Mouse (Mus musculus) mouse embryonic stem cell (cell line): ENCODE measurements at regions not wholly inside any gene's neighbourhood (a gene's known extent, or its start where the extent isn't known, plus 50 kb on each side); places are given as distances from the start of the nearest gene placed in this dataset.

ENCODE experiments used
- in situ Hi-C, 2 experiments: fragments of 300-500 bp; cut with MboI; formaldehyde crosslinking; loops; 1 replicate in 1 of 2; 3 replicates in 1 of 2; pipeline ENCODE4 v1.14.3; 2019 to 2020; ENCODE audit warnings: low sequenced_read_pairs in 2 of 2, low pct_unique_long_range_greater_than_20kb in 1 of 2, mixed read lengths in 1 of 2; ENCODE audit not compliant: unreplicated experiment in 1 of 2

DNA sequence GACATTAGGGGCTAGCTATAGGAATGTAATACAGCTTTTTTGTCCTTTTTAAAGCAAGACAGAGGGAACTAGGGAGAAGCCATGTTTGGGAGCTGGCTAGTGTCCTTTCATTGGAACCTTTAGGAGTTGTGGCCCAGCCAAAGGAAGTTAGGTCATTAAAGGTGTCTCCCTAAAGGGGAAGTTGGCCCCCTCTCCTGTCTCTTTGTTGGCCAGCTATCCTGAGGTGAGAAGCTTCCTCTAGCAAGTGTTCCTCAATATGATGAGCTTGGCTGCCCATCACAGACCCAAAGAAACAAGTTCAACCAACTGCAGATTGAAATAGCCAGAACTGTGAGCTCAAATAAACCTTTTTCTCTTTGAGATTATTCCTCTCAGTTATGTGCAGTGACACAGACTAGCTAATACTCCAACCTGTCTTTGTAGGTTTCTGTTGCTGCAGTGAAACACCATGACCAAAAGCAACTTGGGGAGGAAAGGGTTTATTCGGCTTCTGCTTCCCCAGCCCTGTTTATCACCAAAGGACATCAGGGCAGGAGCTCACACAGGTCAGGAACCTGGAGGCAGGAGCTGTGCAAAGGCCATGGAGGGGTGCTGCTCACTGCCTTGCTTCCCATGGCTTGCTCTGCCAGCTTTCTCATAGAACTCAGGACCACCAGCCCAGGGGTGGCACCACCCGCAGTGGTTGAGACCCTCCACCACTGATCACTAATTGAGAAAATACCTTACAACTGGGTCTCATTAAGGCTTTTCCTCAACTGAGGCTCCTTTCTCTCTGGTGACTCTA lies 94.0 kb upstream of the Ccn6 start:
- in situ Hi-C loops: no loop called here

DNA sequence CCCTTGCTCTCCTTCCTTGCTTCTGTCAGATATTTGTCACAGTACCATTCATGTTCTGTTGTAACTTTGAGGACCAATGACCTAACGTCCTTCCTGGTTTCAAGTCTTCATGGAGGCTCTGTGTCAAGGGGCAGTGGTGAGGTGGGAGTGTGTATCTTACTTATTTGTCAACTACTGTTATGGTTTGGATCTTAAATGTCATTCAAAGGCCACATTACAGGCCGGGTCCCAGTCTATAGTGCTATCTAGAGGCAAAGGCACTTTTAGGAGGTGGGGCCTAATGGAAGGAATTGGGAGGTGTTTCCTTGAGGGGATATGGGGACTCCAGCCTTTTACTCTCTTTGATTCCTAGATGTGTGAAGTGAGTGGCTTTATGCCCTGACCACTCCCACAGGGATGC lies 91.0 kb upstream of the Ccn6 start:
- in situ Hi-C loops: no loop called here

DNA sequence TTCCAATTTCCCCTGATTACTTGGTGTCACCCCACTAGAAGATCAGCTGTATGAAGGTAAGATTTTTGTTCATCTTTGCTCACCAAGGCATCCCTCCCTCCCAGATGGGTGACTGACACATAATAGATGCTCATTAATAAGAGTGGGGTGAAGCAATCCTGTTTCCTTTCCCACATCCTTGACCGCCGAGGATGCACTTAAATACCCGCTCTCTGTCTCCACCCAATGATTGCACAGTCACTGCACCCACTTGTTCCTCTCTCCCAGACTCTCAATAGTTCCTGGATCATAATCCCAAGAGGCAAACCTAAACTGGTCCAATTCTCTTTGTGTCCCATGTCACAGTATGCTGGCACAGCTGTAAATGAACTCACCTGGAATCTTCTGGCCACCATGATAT lies 86.4 kb upstream of the Ccn6 start:
- in situ Hi-C loops: no loop called here

DNA sequence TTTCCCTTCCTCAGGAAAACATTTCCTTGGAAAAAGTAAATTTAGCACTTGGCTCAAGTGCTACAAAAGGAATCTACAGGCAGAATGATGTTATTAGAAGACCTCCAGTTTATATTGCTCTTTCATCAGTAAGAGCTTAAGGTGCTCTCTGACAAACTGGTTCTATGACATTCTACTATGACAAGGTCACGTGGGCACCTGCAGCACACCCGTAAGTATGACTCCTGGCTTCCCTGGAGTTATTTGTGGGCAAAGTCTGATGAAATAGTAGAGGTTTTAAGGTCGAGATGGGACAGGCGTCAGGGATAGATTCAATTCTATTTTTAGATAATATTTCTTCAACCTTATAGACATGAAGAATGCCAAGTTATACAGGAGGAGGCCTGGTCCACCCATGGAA lies 84.9 kb upstream of the Ccn6 start:
- in situ Hi-C loops: no loop called here

DNA sequence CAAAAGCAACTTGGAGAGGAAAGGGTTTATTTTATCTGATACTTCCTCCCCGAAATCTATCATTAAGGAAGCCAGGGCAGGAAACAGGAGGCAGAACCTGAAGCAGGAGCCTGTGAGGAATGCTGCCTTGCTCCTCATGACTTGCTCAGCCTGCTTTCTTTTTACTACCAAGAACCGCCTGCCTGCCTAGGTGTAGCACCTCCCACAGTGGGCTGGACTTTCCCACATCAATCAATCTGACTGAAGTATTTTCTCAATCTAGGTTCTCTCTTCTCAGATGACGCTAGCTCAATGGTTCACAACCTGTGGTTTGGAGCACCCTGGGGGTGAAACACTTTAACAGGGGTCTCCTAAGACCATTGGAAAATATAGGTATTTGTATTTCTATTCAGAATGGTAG lies 83.4 kb upstream of the Ccn6 start:
- in situ Hi-C loops: no loop called here

DNA sequence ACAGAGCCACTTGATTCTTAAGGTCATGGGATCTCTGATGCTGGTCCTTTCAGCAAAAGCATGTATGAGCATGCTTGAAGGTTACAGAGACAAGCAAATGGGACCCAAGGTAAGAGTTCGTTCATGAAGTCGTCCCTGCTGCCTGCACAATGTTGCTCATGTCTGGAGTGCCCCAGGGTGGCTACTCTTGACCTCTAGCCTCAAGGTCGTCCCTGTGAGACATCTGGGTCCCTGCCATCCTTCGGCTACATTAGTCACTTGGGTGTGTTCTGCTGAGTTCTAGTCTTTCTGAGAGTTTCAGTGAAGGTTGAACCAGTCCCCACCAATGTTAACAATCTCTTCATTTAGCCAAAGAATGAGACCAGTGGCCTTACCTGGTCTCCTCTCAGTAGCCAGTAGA lies 81.5 kb upstream of the Ccn6 start:
- in situ Hi-C loops: no loop called here

DNA sequence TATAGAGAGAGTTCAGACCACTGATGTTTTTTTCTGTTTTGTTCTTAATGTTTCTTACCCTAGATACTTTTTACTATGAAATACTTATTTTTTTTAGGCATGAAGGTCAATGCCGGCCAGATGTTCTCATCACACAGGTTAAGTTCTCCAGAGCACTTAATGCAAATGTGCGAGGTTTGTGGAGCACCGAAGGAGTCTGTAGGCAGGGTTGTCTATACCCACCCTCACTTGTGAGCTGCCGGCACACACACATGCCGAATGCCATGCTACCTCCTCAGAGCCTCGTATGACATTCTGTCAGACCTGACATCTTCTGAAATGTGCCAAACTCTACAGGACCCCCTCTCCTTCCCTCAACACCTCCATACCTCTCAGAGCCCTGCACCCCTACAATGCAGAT lies 80.5 kb upstream of the Ccn6 start:
- in situ Hi-C loops: no loop called here

DNA sequence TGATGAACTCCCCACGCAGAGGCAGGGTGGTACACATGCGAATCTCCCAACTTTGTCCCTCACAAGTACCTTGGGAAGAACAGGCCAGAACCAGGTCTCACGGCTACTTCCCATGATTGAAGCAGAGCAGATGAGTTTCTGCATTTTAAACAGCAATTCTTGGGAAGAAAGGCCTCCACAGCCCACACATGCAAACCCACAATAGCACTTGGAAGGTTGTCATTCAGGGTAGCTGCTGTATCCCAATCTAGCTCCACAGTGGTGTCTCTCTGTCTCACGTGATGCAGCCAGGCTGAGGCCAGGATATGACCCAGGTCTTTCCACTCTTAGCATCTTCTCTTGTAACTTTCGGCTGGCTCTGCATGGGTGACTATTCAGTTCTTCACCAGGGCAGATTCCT lies 78.8 kb upstream of the Ccn6 start:
- in situ Hi-C loops: no loop called here

DNA sequence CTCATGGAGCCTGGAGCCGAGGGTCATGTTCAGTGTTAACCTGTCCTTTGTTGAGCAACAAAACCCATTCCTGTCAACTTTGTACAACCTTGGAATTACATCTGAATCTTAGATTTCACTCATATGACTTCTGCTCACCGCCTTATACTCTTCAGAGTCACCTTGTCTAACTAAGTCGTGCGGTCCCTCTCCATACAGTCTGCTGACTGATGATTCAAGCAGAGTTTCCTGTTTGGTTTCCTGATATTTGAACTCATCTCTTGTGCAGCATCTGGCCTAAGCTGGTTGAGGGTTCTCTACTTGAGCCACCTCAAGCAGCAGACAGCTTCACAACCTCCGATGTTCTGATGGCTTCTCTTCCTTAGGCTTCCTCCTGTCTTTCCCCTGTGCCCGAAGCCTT lies 78.3 kb upstream of the Ccn6 start:
- in situ Hi-C loops: no loop called here

DNA sequence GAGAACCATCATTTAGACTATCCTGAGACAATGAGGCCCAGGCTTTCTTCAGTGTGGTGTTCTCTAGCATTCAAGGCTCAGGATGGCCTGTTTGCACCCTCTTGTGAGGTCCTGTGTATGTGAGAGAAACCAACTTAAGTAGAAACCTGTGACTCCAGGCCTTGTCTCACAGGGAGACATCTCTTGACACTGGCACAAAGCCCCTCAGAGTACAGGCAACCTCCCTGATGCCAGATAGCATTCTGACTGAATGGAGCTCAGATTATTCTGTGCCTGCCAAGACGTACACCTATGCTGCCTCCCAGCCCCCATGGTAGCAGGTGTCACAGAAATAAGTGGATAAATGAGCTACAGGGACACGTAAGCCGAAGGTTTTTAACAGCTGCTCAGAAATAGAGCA lies 77.9 kb upstream of the Ccn6 start:
- in situ Hi-C loops: no loop called here

DNA sequence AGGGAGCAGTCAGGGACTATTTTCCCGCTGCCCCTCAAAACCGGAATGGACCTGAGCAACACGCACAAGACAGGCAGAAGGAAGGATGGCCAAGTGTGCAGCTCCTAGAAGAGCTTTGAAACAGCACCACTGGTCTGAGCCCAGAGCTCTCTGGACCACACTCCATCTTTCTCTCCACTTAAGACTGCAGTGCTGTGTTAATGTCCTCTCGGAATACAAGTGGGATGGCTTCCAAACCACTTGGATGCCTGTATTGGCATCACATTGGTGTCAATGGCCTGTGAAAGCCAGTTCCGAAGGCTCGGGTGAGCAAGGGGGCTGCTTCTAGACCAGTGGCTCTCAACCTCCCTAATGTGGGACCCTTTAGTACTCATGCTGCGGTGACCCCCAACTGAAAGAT lies 77.4 kb upstream of the Ccn6 start:
- in situ Hi-C loops: no loop called here

DNA sequence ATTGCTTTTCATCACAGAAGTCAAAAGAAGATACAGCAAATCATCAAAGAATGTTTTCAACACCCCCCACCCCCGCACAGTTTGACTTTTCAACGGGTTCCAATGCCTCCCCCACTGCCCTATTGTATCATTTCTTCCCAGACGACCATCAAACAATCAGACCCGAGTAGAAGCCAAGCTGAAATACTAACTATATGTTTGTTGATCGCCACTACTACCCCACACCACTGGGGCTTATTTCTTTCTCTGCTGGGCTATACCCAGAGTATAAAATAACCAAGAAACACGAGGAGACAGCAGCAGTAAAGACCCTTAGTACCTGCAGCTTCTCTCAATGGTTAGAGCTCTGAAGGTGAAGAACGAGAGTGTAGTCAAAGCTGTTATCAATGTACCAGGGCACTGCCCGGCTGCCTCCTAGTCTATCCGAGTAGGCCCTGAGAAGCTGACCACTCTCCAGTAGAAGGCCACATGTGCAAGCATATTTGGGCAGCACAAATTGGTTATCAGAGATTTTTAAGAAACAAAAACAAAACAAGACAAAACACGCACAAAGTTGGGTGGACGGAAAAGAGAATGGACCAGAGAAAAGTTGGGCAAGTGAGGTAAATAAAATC lies 76.7 kb upstream of the Ccn6 start:
- in situ Hi-C loops: no loop called here

DNA sequence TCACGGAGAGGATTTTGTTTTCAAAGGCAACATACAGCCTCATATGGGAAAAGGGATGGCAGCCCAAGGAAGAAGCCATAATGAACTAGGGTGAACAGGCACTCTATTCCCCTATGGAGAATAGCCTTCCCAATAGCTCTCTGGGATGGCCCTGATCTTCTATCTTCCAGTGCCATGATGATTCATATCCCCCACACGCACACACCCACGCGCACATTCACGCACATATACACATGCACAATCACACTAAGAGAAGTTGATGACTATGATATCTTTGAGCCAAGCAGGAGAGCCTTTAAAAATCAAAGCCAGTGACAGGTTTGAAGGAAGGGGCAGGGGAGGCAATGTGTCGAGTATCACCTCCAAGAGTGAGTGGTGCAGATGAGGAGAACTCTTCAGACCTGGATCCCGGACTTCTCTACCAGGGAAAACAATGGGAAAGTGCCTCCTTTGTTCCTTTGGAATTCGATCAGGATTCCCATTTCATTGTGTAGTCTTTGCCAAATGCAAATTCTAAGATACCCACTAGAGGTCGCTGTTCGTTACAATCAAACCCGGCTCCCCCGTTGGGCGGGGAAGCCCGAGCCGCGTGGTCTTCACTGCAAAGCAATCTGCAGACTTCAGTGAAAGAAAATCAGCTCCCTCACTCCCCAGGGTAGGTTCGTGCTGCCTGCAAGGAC lies 76.0 kb upstream of the Ccn6 start:
- in situ Hi-C loops: loop anchor here (5.0 to 10.0 kb wide), 2 partner anchors 283 to 285 kb away; no protein-coding TSS in a partner anchor

DNA sequence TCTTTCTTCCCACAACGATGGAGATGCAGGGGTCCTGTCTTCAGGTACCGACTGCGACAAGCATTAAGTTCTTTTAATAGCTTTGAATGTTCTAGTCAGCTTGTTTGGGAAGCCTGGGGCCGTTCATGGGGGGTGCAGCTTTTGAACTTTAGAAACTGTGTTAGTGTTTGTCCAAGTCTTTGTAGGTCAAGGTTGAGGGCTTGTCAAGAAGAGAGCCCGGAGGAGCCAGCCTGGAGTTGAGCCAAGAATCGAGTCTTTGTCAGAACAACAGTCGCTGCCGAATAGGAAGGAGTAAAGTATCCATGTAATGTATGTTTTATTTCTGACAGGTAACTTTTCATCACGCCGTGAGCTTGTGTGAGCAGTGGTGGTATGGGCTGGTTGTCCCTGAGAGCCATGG lies 75.0 kb upstream of the Ccn6 start:
- in situ Hi-C loops: loop anchor here (5.0 to 10.0 kb wide), 2 partner anchors 284 to 286 kb away; no protein-coding TSS in a partner anchor

DNA sequence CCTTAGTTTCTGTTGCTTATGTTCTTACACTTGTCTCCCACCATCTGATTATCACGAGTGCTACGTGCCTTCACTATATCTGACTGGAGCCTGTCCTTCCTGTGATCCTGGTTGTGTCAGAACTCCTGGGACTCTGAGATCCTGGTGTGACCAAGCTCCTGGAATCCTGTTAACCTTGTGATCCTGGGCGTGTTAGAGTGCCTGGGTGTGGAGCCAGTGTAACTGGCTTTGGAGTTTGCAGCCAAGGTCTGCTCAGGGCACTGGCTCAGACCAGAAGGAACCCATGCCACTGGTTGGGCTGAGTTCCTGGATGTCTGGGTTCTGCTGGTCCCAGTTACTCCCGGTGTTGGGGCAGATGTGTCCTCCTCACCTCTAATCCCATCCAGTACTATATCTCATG lies 74.0 kb upstream of the Ccn6 start:
- in situ Hi-C loops: loop anchor here (5.0 to 10.0 kb wide), 2 partner anchors 285 to 287 kb away; no protein-coding TSS in a partner anchor

DNA sequence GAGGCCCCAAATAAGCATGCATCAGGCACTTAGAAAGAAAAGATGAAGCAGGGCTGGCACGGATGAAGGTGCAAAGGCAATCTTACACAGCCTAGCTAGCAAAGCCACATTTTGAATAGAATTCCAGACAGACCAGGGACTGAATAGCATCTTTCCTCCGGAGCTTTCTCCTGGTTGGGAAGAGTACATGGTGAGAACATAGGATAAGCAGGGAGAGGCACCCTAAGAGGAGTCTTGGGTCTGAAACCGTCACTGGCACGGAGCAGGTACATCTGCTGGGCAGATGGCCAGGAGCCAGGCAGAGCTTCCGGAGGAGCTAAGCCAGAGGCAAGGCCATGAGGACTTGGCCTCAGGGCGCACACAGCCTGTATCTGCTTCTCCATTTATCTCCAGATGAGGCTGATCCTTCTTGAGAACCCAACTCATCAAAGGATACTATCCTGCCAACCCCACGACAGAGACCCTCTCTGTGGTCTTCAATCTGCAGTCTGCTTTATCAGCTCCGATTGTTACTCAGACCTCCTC lies 70.4 kb upstream of the Ccn6 start:
- in situ Hi-C loops: loop anchor here in 1 of 2 experiments (10.0 kb wide), 1 partner anchor 291 kb away; no protein-coding TSS in a partner anchor

DNA sequence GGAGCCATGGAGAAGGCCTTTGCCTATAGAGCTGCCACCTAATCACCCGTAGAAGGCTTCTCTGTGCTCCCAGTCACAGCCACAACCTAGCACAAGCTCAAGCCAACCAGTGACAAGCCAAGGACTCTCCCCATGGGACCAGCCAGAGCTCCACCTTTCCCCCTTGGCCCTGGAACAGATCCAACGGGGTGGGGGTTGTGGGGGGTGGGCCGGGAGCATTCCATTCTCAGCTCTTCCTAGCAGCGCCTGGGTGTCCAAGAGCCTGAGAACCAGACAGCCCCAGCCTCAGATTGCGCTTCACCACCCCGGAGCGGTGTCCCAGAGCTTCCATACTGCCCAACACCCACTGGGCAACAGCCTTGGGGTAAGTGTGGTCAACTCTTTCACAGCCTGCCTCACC lies 69.6 kb upstream of the Ccn6 start:
- in situ Hi-C loops: loop anchor here in 1 of 2 experiments (10.0 kb wide), 1 partner anchor 292 kb away; no protein-coding TSS in a partner anchor

DNA sequence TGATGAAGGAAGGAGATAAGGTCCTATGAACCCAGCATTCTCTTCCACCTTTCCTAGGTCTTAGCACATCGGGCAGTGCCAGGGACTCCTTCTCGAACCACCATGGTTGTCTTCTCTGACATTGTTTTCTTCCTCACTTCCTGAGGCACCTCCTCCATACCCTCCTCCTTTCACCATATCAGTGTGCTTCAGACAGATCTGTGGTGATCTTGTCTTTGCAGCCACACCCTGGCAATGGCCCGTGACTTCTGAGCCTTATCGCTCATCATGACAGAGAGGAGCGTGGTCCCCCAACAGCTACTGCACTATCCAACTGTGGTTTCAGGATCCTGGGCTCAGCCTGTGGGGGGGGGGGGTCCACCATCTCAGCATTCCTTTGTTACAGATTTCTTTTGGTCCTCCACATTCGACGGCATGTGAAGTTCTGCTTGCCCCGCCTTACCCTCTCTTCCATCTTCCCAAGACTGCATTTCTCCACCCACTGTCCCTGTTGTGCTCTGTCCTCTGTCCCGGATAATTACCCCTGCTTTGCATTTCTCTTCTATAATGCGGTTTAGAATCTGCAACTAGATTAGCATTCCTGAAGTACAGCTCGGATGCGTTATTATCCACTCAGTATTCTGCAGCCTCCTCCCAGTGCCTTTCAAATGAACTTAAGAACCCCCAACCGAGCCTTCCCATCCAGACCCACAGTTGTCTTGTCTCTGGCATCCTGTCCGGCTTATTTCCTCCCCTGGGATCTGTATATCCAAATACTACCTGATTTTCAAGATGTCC lies 67.2 kb upstream of the Ccn6 start:
- in situ Hi-C loops: loop anchor here in 1 of 2 experiments (10.0 kb wide), 1 partner anchor 294 kb away; no protein-coding TSS in a partner anchor
